Mouse (Mus musculus) heart, postnatal 36 days (tissue): ENCODE measurements around the gene Mfsd13b. TPM values are rescaled to one million over a fixed set of nuclear protein-coding genes. Genes with fewer than 3 reads are reported as not detected.
"Not testable (repeated sequence)": the region's sequence is repeated elsewhere in the genome, so short reads cannot be mapped to it uniquely, and the experiment has no call there.

Experiments used
- DNase-seq, 2 experiments: peaks; one replicate each; pipeline ENCODE4 v3.0.0; 2021 to 2022
- intact Hi-C: fragments of 180-260 bp; cut with DNase I; formaldehyde crosslinking; loops from one replicate; pipeline ENCODE4 v1.15.1; 2025
- total RNA-seq, 2 experiments: library from RNA; stranded (reverse); gene quantifications; 2 replicates each; pipeline ENCODE4 v1.2.3; 2021

Gene Mfsd13b
- total RNA-seq, 2 experiments from 2014 or later: not detected

GRCm38 (mm10) chr7:120980931-120981924 is 1.1 kb upstream of the Mfsd13b start:
- intact Hi-C loops: loop anchor here (5.0 kb wide), 1 partner anchor 144 kb away; no protein-coding TSS in a partner anchor

GRCm38 (mm10) chr7:120982968-120983367 is 659 bp downstream of the Mfsd13b start:
- no peak for DNase-seq
- intact Hi-C loops: loop anchor here (2.0 to 5.0 kb wide), 2 partner anchors 52 to 146 kb away; partner anchors contain the start of gene Mettl9

More at GRCm38 (mm10) chr7:120980931-120981924, 1.1 kb upstream of the Mfsd13b start:
- DNase-seq: peak; percentile 44 to 54

GRCm38 (mm10) chr7:120991191-120991590 is 8.9 kb downstream of the Mfsd13b start:
- DNase-seq: no peak
- intact Hi-C loops: loop anchor here (5.0 kb wide), 1 partner anchor 54 kb away; no protein-coding TSS in a partner anchor

GRCm38 (mm10) chr7:120999021-120999530 is 16.8 kb downstream of the Mfsd13b start:
- no peak for DNase-seq
- intact Hi-C loops: no loop called here

GRCm38 (mm10) chr7:121000065-121000822 is 17.9 kb downstream of the Mfsd13b start:
- DNase-seq: no peak
- intact Hi-C loops: no loop called here

GRCm38 (mm10) chr7:121001879-121002278 is 19.6 kb downstream of the Mfsd13b start:
- intact Hi-C loops: no loop called here
- no peak for DNase-seq

- intact Hi-C loops: no loop called here
- DNase-seq: no peak
These were observed 20.2 kb downstream of the Mfsd13b start for GRCm38 (mm10) chr7:121002407-121002928.

- intact Hi-C loops: no loop called here
- no peak for DNase-seq
These were observed 21.6 kb downstream of the Mfsd13b start for GRCm38 (mm10) chr7:121003793-121004418.

GRCm38 (mm10) chr7:121011794-121012689 is 29.7 kb downstream of the Mfsd13b start:
- intact Hi-C loops: loop anchor here (5.0 kb wide), 1 partner anchor 110 kb away; no protein-coding TSS in a partner anchor
- no peak for DNase-seq

- intact Hi-C loops: loop anchor here (5.0 kb wide), 1 partner anchor 108 kb away; no protein-coding TSS in a partner anchor
These were observed 32.2 kb downstream of the Mfsd13b start for GRCm38 (mm10) chr7:121014486-121014885.

GRCm38 (mm10) chr7:121018778-121019177 is 36.5 kb downstream of the Mfsd13b start:
- DNase-seq: no peak

More at GRCm38 (mm10) chr7:121014486-121014885, 32.2 kb downstream of the Mfsd13b start:
- no peak for DNase-seq

GRCm38 (mm10) chr7:121020277-121020676 is 38.0 kb downstream of the Mfsd13b start:
- DNase-seq: no peak

More at GRCm38 (mm10) chr7:121018778-121019177, 36.5 kb downstream of the Mfsd13b start:
- intact Hi-C loops: no loop called here

GRCm38 (mm10) chr7:121025221-121026008 is 43.1 kb downstream of the Mfsd13b start:
- no peak for DNase-seq
- intact Hi-C loops: no loop called here

More at GRCm38 (mm10) chr7:121020277-121020676, 38.0 kb downstream of the Mfsd13b start:
- intact Hi-C loops: no loop called here

- DNase-seq: no peak
- intact Hi-C loops: no loop called here
These were observed 44.0 kb downstream of the Mfsd13b start for GRCm38 (mm10) chr7:121026300-121026699.

- intact Hi-C loops: loop anchor here (10.0 kb wide), 1 partner anchor 395 kb away; the partner anchor contains the start of gene Uqcrc2
- DNase-seq: not testable (repeated sequence)
These were observed 47.6 kb downstream of the Mfsd13b start for GRCm38 (mm10) chr7:121029947-121030346.

- intact Hi-C loops: loop anchor here (2.0 to 10.0 kb wide), 3 partner anchors 51 to 399 kb away; partner anchors contain the start of genes Cdr2, Mfsd13b and Uqcrc2
These were observed 51.7 kb downstream of the Mfsd13b start, which contains the start of gene Mettl9 for GRCm38 (mm10) chr7:121033856-121034652. Mettl9 (plus strand) TSS chr7:121034445.

More at GRCm38 (mm10) chr7:121033856-121034652, 51.7 kb downstream of the Mfsd13b start, which contains the start of gene Mettl9:
- peak; percentile 90 to 92 for DNase-seq
